Mouse (Mus musculus): ENCODE measurements around the gene Ccdc144b.

DNA sequence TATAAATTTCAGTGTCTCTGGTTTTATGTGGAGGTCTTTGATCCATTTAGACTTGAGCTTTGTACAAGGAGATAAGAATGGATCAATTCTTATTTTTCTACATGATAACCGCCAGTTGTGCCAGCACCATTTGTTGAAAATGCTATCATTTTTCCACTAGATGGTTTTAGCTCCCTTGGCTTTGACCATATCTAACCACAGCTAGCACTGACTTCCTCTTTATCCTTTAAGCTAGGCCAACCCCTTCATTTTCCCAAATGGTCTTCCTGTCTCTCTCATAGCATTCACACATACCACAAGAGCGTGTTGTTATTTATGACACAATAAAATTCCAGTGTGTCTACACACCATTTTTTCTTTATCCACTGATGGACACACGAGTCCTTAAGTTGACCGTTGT, 23.4 kb downstream of the Ccdc144b start:
- TF ChIP-seq POLR2A (IDR thresholded peaks at IDR 0.05; ENCODE audit: borderline replicate concordance, extremely low read depth, insufficient read depth, insufficient read length, poor library complexity, severe bottlenecking) (no peak), CTCF (IDR thresholded peaks at IDR 0.05; ENCODE audit: borderline replicate concordance, extremely low read depth, insufficient read depth, insufficient read length) (no peak)
